Comparison of ENCODE assay signal across 33 mouse cellular contexts in the genomic region with DNA sequence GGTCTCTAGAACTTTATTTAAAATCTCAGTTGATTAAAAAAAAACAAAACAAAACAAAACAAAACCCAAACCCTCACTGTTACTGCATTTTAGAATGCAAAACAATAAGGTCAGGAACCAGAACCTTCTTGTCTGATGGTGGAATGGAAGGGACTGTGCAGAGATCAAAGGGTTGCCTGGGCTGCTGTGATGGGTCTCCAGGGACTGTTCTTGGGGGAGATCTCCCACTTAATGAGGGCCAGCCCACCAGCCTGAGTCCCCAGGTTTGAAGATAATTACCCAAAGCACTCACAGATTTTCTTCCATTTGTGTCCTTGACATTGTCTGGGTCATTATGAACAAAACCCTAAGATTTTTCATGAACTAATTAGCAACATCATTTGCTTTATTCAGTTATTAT. TPM values are rescaled to one million over a fixed set of nuclear protein-coding genes. Genes with fewer than 3 reads are reported as not detected.
"Had no signal": no experiment of that assay in that cellular context is flagged by ENCODE, and none has a peak within 500 bp of the region (broad histone marks: within the 10 kb centered on the region; RNA-seq: fewer than 3 reads in every experiment).

No protein-coding gene starts in this region.

- H3K9me3 ChIP-seq: heart, embryonic 13.5 days; heart, embryonic 15.5 days; intestine, embryonic 15.5 days; limb, embryonic 10.5 days; limb, embryonic 12.5 days had no signal

- H3K27ac ChIP-seq: heart, adult 2 months; heart, embryonic 13.5 days; heart, embryonic 15.5 days; hindbrain, embryonic 14.5 days; intestine, embryonic 15.5 days; layer of hippocampus, adult 2 months; left cerebral cortex, adult 2 months; limb, embryonic 10.5 days; limb, embryonic 12.5 days had no signal

- H3K4me1 ChIP-seq: heart, embryonic 13.5 days; heart, embryonic 15.5 days; intestine, embryonic 15.5 days had no signal

- H3K9ac ChIP-seq: heart, embryonic 13.5 days; heart, embryonic 15.5 days; hindbrain, embryonic 14.5 days; intestine, embryonic 15.5 days; limb, embryonic 12.5 days had no signal

- H3K4me2 ChIP-seq: heart, embryonic 11.5 days; heart, embryonic 13.5 days; heart, embryonic 15.5 days; hindbrain, embryonic 14.5 days; intestine, embryonic 15.5 days; limb, embryonic 12.5 days had no signal

- H3K36me3 ChIP-seq: heart, embryonic 13.5 days; heart, embryonic 15.5 days; intestine, embryonic 15.5 days; limb, embryonic 10.5 days; limb, embryonic 12.5 days had no signal

- H3K4me3 ChIP-seq: heart, adult 2 months; heart, embryonic 13.5 days; heart, embryonic 15.5 days; intestine, embryonic 15.5 days; layer of hippocampus, adult 2 months; left cerebral cortex, adult 2 months; limb, embryonic 10.5 days; limb, embryonic 12.5 days had no signal

- H3K27me3 ChIP-seq: heart, embryonic 13.5 days; heart, embryonic 15.5 days; intestine, embryonic 15.5 days had no signal

- ATAC-seq: hindbrain, embryonic 16.5 days; inflammation-experienced regulatory T-cells, adult 6 months; intestine, embryonic 15.5 days; intestine, postnatal 0 days had no signal

- DNase-seq: gastrocnemius, postnatal 14 days; gastrocnemius, postnatal 36 days; heart, adult 11 months; heart, adult 2 months; heart, postnatal 14 days; heart, postnatal 36 days; kidney, adult 18-20 months; kidney, adult 8-10 months; kidney, postnatal 10 days; kidney, postnatal 25 days; kidney, postnatal 4 days; liver had no signal

RNA-seq across cellular contexts. Expression of a gene that starts 4.8 kb away (rescaled TPM):
- total RNA-seq: gastrocnemius, adult 18-20 months; gastrocnemius, adult 8-10 months; gastrocnemius, postnatal 14 days; gastrocnemius, postnatal 36 days; heart, adult 2 months; heart, postnatal 14 days; heart, postnatal 36 days; hematopoietic stem cell, adult 5-6 weeks had no signal
- polyA plus RNA-seq: gonadal fat pad, adult 2 months; heart, adult 2 months; heart, embryonic 11.5 days; heart, embryonic 13.5 days; heart, embryonic 15.5 days; heart, postnatal 0 days; hindbrain, embryonic 11.5 days; inflammation-experienced regulatory T-cells, adult 6 months; intestine, embryonic 15.5 days; intestine, postnatal 0 days; kidney, embryonic 14.5 days; kidney, embryonic 16.5 days; limb, embryonic 10.5 days; limb, embryonic 12.5 days; limb, embryonic 14.5 days had no signal

RNA-seq across cellular contexts. Expression of a gene that starts 4.8 kb away (rescaled TPM):
- total RNA-seq: gastrocnemius, adult 18-20 months; gastrocnemius, adult 8-10 months; gastrocnemius, postnatal 14 days; gastrocnemius, postnatal 36 days; heart, adult 2 months; heart, postnatal 14 days; heart, postnatal 36 days; hematopoietic stem cell, adult 5-6 weeks had no signal
- polyA plus RNA-seq: gonadal fat pad, adult 2 months; heart, adult 2 months; heart, embryonic 13.5 days; heart, embryonic 15.5 days; heart, postnatal 0 days; inflammation-experienced regulatory T-cells, adult 6 months; intestine, embryonic 15.5 days; kidney, embryonic 14.5 days; kidney, embryonic 16.5 days; limb, embryonic 10.5 days had no signal
